In genomic region chr11:83079487-83080199, GRCm38 (mm10) we compare ENCODE assay signal across 14 mouse cellular contexts. TPM values are rescaled to one million over a fixed set of nuclear protein-coding genes. Genes with fewer than 3 reads are reported as not detected.
DNase-seq lines count a peak whose midpoint lies in the region; ATAC-seq and TF ChIP-seq lines count a peak whose summit lies in the region.
"Had no signal": no experiment of that assay in that cellular context is flagged by ENCODE, and none has a peak within 500 bp of the region (broad histone marks: within the 10 kb centered on the region; RNA-seq: fewer than 3 reads in every experiment).

No protein-coding gene starts in this region.

- H3K4me2 ChIP-seq in heart, embryonic 16.5 days (ENCODE audit: low read depth, low read length): no peak overlapping the region
- H3K4me2 ChIP-seq in kidney, embryonic 16.5 days (replicated peaks; ENCODE audit: low read depth, low read length): no peak overlapping the region
- H3K4me2 ChIP-seq: hindbrain, embryonic 12.5 days; liver, embryonic 15.5 days; midbrain, embryonic 13.5 days had no signal

- peak overlapping the region; percentile 83 for H3K27ac ChIP-seq in heart, embryonic 16.5 days (ENCODE audit: low read length)
- peak overlapping the region; percentile 100 for H3K27ac ChIP-seq in thymus, adult 2 months (ENCODE audit: control insufficient read depth, insufficient read depth, low read length)
- no peak overlapping the region for H3K27ac ChIP-seq in kidney, embryonic 16.5 days (ENCODE audit: low read length)
- H3K27ac ChIP-seq: hindbrain, embryonic 12.5 days; midbrain, embryonic 13.5 days had no signal

- intact Hi-C loops in heart, postnatal 25 days (cut with DNase I): no loop called here

- peaks cover 4% of the 10 kb centered on the region; the same call in 1 of the 2 replicates for H3K9me3 ChIP-seq in heart, embryonic 16.5 days (replicated peaks; ENCODE audit: control insufficient read depth, low read length)
- peaks cover 4% of the 10 kb centered on the region; the same call in 1 of the 2 replicates for H3K9me3 ChIP-seq in kidney, embryonic 16.5 days (ENCODE audit: low read length)
- H3K9me3 ChIP-seq: hindbrain, embryonic 12.5 days; liver, embryonic 15.5 days had no signal

- ATAC-seq in heart, embryonic 16.5 days (replicated peaks; ENCODE audit: extremely low read depth, insufficient read depth, low FRiP score): peak; percentile 37; the same call in 1 of the 2 replicates
- ATAC-seq in CD4-positive, CD25-positive, alpha-beta regulatory T cell, adult 4 months: peak; percentile 66
- peak; percentile 67 for ATAC-seq in inflammation-experienced regulatory T-cells, adult 6 months
- no peak for ATAC-seq in kidney, embryonic 16.5 days (ENCODE audit: low FRiP score, low TSS enrichment)
- ATAC-seq: midbrain, embryonic 13.5 days had no signal

- H3K4me3 ChIP-seq in heart, embryonic 16.5 days (ENCODE audit: low read length): no peak overlapping the region
- no peak overlapping the region for H3K4me3 ChIP-seq in thymus, adult 2 months (ENCODE audit: control insufficient read depth, insufficient read depth, low read length)
- H3K4me3 ChIP-seq in kidney, embryonic 16.5 days (ENCODE audit: low read length): no peak overlapping the region
- H3K4me3 ChIP-seq: hindbrain, embryonic 12.5 days; liver, embryonic 15.5 days; midbrain, embryonic 13.5 days had no signal

- no peaks in the 10 kb centered on the region for H3K27me3 ChIP-seq in heart, embryonic 16.5 days (ENCODE audit: control insufficient read depth, insufficient read depth, low read length)
- H3K27me3 ChIP-seq in thymus, adult 2 months (ENCODE audit: control insufficient read depth, insufficient read depth, low read length): no peaks in the 10 kb centered on the region
- H3K27me3 ChIP-seq in kidney, embryonic 16.5 days (ENCODE audit: insufficient read depth, low read length): no peaks in the 10 kb centered on the region
- H3K27me3 ChIP-seq: hindbrain, embryonic 12.5 days; liver, embryonic 15.5 days; midbrain, embryonic 13.5 days had no signal

- WGBS in heart, embryonic 16.5 days: 43% methylated on average over 9 of the region's 9 CpGs
- 17% methylated on average over 9 of the region's 9 CpGs for WGBS in thymus, adult 2 months
- 56% methylated on average over 9 of the region's 9 CpGs for WGBS in kidney, embryonic 16.5 days

- H3K4me1 ChIP-seq in heart, embryonic 16.5 days (ENCODE audit: control insufficient read depth, insufficient read depth, low read length): peaks cover 8% of the 10 kb centered on the region
- peaks cover 22% of the 10 kb centered on the region for H3K4me1 ChIP-seq in thymus, adult 2 months (replicated peaks; ENCODE audit: control insufficient read depth, insufficient read depth, low read length)
- H3K4me1 ChIP-seq in kidney, embryonic 16.5 days (ENCODE audit: insufficient read depth, low read length): peaks cover 5% of the 10 kb centered on the region; the same call in 1 of the 2 replicates
- H3K4me1 ChIP-seq: hindbrain, embryonic 12.5 days; midbrain, embryonic 13.5 days had no signal

- no peak for TF ChIP-seq POLR2A in thymus, adult 2 months (IDR thresholded peaks at IDR 0.05; ENCODE audit: control insufficient read depth, extremely low read depth, insufficient read depth, low read length, poor library complexity)

- no peaks in the 10 kb centered on the region for H3K36me3 ChIP-seq in heart, embryonic 16.5 days (ENCODE audit: control insufficient read depth, insufficient read depth)
- H3K36me3 ChIP-seq in thymus, adult 2 months (ENCODE audit: control insufficient read depth, insufficient read depth, low read length): no peaks in the 10 kb centered on the region
- H3K36me3 ChIP-seq in kidney, embryonic 16.5 days (ENCODE audit: insufficient read depth, low read length): no peaks in the 10 kb centered on the region
- H3K36me3 ChIP-seq: hindbrain, embryonic 12.5 days; liver, embryonic 15.5 days; midbrain, embryonic 13.5 days had no signal

- no peak for TF ChIP-seq CTCF in thymus, adult 2 months (IDR thresholded peaks at IDR 0.05; ENCODE audit: borderline replicate concordance, control insufficient read depth, extremely low read depth, insufficient read depth, low read length, poor library complexity)

- no peak overlapping the region for H3K9ac ChIP-seq in heart, embryonic 16.5 days (ENCODE audit: low read length)
- H3K9ac ChIP-seq in kidney, embryonic 16.5 days (replicated peaks; ENCODE audit: low read length): no peak overlapping the region
- H3K9ac ChIP-seq: hindbrain, embryonic 12.5 days; liver, embryonic 15.5 days; midbrain, embryonic 13.5 days had no signal

- DNase-seq in heart, postnatal 25 days (ENCODE audit: low spot score): no peak
- DNase-seq in thymus, adult 2 months: peak; percentile 68
- DNase-seq in layer of hippocampus, adult 9-10 months (ENCODE audit: low spot score): no peak
- DNase-seq in urinary bladder, postnatal 36 days (ENCODE audit: low spot score in 2 of 2): no peak
- DNase-seq: cerebellum, adult 11 months; layer of hippocampus, adult 9-11 months had no signal

RNA-seq across cellular contexts. Expression of gene Slfn2, which starts 14.7 kb away (rescaled TPM):
- 4.3 and 7.9 TPM in 2 replicates for polyA plus RNA-seq in heart, embryonic 16.5 days (2015; fragmentation: Nextera tagmentation; extraction: Ambion mirVana)
- total RNA-seq in heart, postnatal 25 days (2021): 1 to 10 TPM; 3.2 to 3.8 TPM
- 100 to 1,000 TPM; 806 to 834 TPM for polyA plus RNA-seq in CD4-positive, CD25-positive, alpha-beta regulatory T cell, adult 4 months (2017; shearing (Covaris generic))
- 100 to 1,000 TPM; 817 to 952 (median 818) TPM for polyA plus RNA-seq in inflammation-experienced regulatory T-cells, adult 6 months (2017; shearing (Covaris generic))
- polyA plus RNA-seq in thymus, adult 2 months (2012; rRNA removed): 40.6 and 44.7 TPM in 2 replicates
- 4.1 and 4.7 TPM in 2 replicates for polyA plus RNA-seq in kidney, embryonic 16.5 days (2015; fragmentation: Nextera tagmentation; extraction: Ambion mirVana)

RNA-seq across cellular contexts. Expression of gene Slfn1, which starts 37.0 kb away (rescaled TPM):
- 0.27 and 0.32 TPM in 2 replicates for polyA plus RNA-seq in heart, embryonic 16.5 days (2015; fragmentation: Nextera tagmentation; extraction: Ambion mirVana)
- under 1 TPM; 0.13 to 0.28 TPM for total RNA-seq in heart, postnatal 25 days (2021)
- polyA plus RNA-seq in CD4-positive, CD25-positive, alpha-beta regulatory T cell, adult 4 months (2017; shearing (Covaris generic)): 100 to 1,000 TPM; 247 to 270 TPM
- polyA plus RNA-seq in inflammation-experienced regulatory T-cells, adult 6 months (2017; shearing (Covaris generic)): 100 to 1,000 TPM; 143 to 239 (median 228) TPM
- 16.3 and 24.3 TPM in 2 replicates for polyA plus RNA-seq in thymus, adult 2 months (2012; rRNA removed)
- 0.27 TPM in 2 replicates for polyA plus RNA-seq in kidney, embryonic 16.5 days (2015; fragmentation: Nextera tagmentation; extraction: Ambion mirVana)
- polyA plus RNA-seq: embryonic facial prominence, embryonic 11.5 days; hindbrain, embryonic 12.5 days had no signal

RNA-seq across cellular contexts. Expression of gene Slfn8, which starts 59.0 kb away (rescaled TPM):
- polyA plus RNA-seq in heart, embryonic 16.5 days (2015; fragmentation: Nextera tagmentation; extraction: Ambion mirVana): 0.69 and 1.6 TPM in 2 replicates
- total RNA-seq in heart, postnatal 25 days (2021): under 1 TPM; 0.55 to 0.89 TPM
- polyA plus RNA-seq in CD4-positive, CD25-positive, alpha-beta regulatory T cell, adult 4 months (2017; shearing (Covaris generic)): 100 to 1,000 TPM; 109 to 141 TPM
- 10 to 100 TPM; 52.4 to 79.0 (median 67.6) TPM for polyA plus RNA-seq in inflammation-experienced regulatory T-cells, adult 6 months (2017; shearing (Covaris generic))
- 4.0 and 4.2 TPM in 2 replicates for polyA plus RNA-seq in thymus, adult 2 months (2012; rRNA removed)
- polyA plus RNA-seq in kidney, embryonic 16.5 days (2015; fragmentation: Nextera tagmentation; extraction: Ambion mirVana): 0.40 and 0.61 TPM in 2 replicates

Comparison
In these comparisons a context has a peak if more than half of its experiments do, and no peak if none do; other contexts are left out.
1. RNA of gene Slfn2, which starts 14.7 kb away (polyA plus RNA-seq): 806 to 834 TPM in CD4-positive, CD25-positive, alpha-beta regulatory T cell, adult 4 months and 817 to 952 TPM in inflammation-experienced regulatory T-cells, adult 6 months; 40.6 to 44.7 TPM in thymus, adult 2 months, 4.3 to 7.9 TPM in heart, embryonic 16.5 days and 4.1 to 4.7 TPM in kidney, embryonic 16.5 days; every median in the first group is over 10 times any median in the second.
2. RNA of gene Slfn1, which starts 37.0 kb away (polyA plus RNA-seq): 247 to 270 TPM in CD4-positive, CD25-positive, alpha-beta regulatory T cell, adult 4 months, 143 to 239 TPM in inflammation-experienced regulatory T-cells, adult 6 months and 16.3 to 24.3 TPM in thymus, adult 2 months; 0.27 to 0.32 TPM in heart, embryonic 16.5 days and 0.27 TPM in kidney, embryonic 16.5 days; every median in the first group is over 10 times any median in the second.
3. RNA of gene Slfn8, which starts 59.0 kb away (polyA plus RNA-seq): 109 to 141 TPM in CD4-positive, CD25-positive, alpha-beta regulatory T cell, adult 4 months and 52.4 to 79.0 TPM in inflammation-experienced regulatory T-cells, adult 6 months; 4.0 to 4.2 TPM in thymus, adult 2 months, 0.69 to 1.6 TPM in heart, embryonic 16.5 days and 0.40 to 0.61 TPM in kidney, embryonic 16.5 days; every median in the first group is over 10 times any median in the second.